Mouse (Mus musculus) limb, embryonic 14.5 days (tissue): ENCODE data around the gene Grm1. TPM values are rescaled to one million over a fixed set of nuclear protein-coding genes. Genes with fewer than 3 reads are reported as not detected.

Experiments used
- ATAC-seq: fragments of 200-750 bp; cut with Nextera tagmentation; 2 replicates; pipeline ENCODE4 v1.8.0; 2017; ENCODE audit warnings: low read depth, moderate number of reproducible peaks, moderate TSS enrichment; ENCODE audit not compliant: low FRiP score
- DNase-seq: peaks from one replicate; pipeline ENCODE4 v3.0.0-alpha.2; 2015; ENCODE audit warnings: low spot score
- H3K27ac ChIP-seq: fragments of 300-500 bp; sonication (generic); replicated peaks from 2 replicates; pipeline ENCODE4 v1.5.1; 2014; ENCODE audit warnings: low read depth, mild to moderate bottlenecking, low read length, moderate library complexity, mixed read lengths
- H3K27me3 ChIP-seq: fragments of 300-500 bp; sonication (generic); 2 replicates; pipeline ENCODE4 v1.6.1; 2014; ENCODE audit warnings: low read length, mixed read lengths; ENCODE audit not compliant: control insufficient read depth, insufficient read depth
- H3K36me3 ChIP-seq: fragments of 300-500 bp; sonication (generic); 2 replicates; pipeline ENCODE4 v1.6.1; 2014; ENCODE audit warnings: mild to moderate bottlenecking, low read length, moderate library complexity, mixed read lengths; ENCODE audit not compliant: control insufficient read depth, insufficient read depth
- H3K4me1 ChIP-seq: fragments of 300-500 bp; sonication (generic); 2 replicates; pipeline ENCODE4 v1.6.1; 2014; ENCODE audit warnings: antibody characterized with exemption, low read length, mixed read lengths; ENCODE audit not compliant: control insufficient read depth, insufficient read depth
- H3K4me2 ChIP-seq: fragments of 300-500 bp; sonication (generic); replicated peaks from 2 replicates; pipeline ENCODE4 v1.6.1; 2014; ENCODE audit warnings: low read depth, mild to moderate bottlenecking, low read length, moderate library complexity; ENCODE audit not compliant: severe bottlenecking
- H3K4me3 ChIP-seq: fragments of 300-500 bp; sonication (generic); replicated peaks from 2 replicates; pipeline ENCODE4 v1.5.1; 2014; ENCODE audit warnings: low read length
- H3K9ac ChIP-seq: fragments of 300-500 bp; sonication (generic); 2 replicates; pipeline ENCODE4 v1.6.1; 2014; ENCODE audit warnings: mild to moderate bottlenecking, low read depth, low read length, moderate library complexity; ENCODE audit not compliant: severe bottlenecking
- H3K9me3 ChIP-seq: fragments of 300-500 bp; sonication (generic); 2 replicates; pipeline ENCODE4 v1.6.1; 2016; ENCODE audit warnings: low read length; ENCODE audit not compliant: control insufficient read depth
- POLR2A ChIP-seq: fragments of 200-500 bp; IDR thresholded peaks from 2 replicates; pipeline ENCODE4 v1.8.0; 2012; ENCODE audit warnings: inconsistent platforms, mild to moderate bottlenecking, moderate library complexity, borderline replicate concordance; ENCODE audit not compliant: insufficient read depth, insufficient read length; ENCODE audit errors: extremely low read depth
- WGBS: fragments of 180-500 bp; shearing (Covaris S2); extraction: QIAGEN DNeasy Blood & Tissue Kit; methylation state at CpG from one replicate; pipeline ENCODE4 v1.1.7; 2014; 5-methylcytosine and 5-hydroxymethylcytosine counted together
- polyA plus RNA-seq, 2 experiments: library from polyadenylated mRNA; depleted of rRNA in 1 of 2; stranded (reverse) in 1 of 2; unstranded in 1 of 2; fragments of >200 nt; fragmentation: Nextera tagmentation in 1 of 2; extraction: Ambion mirVana in 1 of 2; gene quantifications; 2 replicates each; pipeline versions ENCODE4 v1.2.1 to v1.2.3; 2012 to 2014

Gene Grm1
- polyA plus RNA-seq, 2 experiments = 0.08 to 0.19 TPM

- H3K4me3 ChIP-seq = no peak overlapping the region
- no peak for ATAC-seq
- TF ChIP-seq POLR2A = no peak
- H3K9me3 ChIP-seq = no peaks in the 10 kb centered on the region
- no peaks in the 10 kb centered on the region for H3K36me3 ChIP-seq
- DNase-seq = peak; percentile 21
- no peaks in the 10 kb centered on the region for H3K27me3 ChIP-seq
- H3K9ac ChIP-seq = no peak overlapping the region
- no peaks in the 10 kb centered on the region for H3K4me1 ChIP-seq
- H3K4me2 ChIP-seq = no peak overlapping the region
- 97% methylated on average over 1 of the region's 1 CpGs for WGBS
- H3K27ac ChIP-seq = no peak overlapping the region
Observed at GRCm38 (mm10) chr10:10795321-10795720, 286.8 kb downstream of the Grm1 start.

DNA sequence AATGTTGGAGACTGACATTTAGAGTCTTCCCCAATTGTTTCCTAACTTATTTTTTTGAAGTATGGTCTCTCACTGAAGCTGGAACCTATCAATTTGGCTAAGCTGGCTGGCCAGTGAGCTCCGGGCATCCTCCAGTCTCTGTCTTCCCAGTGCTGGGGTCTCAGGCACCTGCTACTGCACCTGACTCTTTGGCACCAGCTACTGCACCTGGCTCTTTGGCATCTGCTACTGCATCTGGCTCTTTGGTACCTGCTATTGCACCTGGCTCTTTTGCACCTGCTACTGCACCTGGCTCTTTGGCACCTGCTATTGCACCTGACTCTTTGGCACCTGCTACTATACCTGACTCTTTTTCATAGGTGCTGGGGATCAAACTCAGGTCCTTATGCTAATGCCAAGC lies 291.7 kb downstream of the Grm1 start:
- H3K36me3 ChIP-seq = no peaks in the 10 kb centered on the region
- no peak for TF ChIP-seq POLR2A

GRCm38 (mm10) chr10:10789967-10790366 lies 292.2 kb downstream of the Grm1 start:
- H3K4me2 ChIP-seq = no peak overlapping the region

More for the DNA sequence above, 291.7 kb downstream of the Grm1 start:
- Histone ChIP-seq H3K4me2 (no peak overlapping the region), H3K27ac (no peak overlapping the region), H3K27me3 (no peaks in the 10 kb centered on the region), H3K4me3 (no peak overlapping the region), H3K4me1 (no peaks in the 10 kb centered on the region), H3K9ac (no peak overlapping the region), H3K9me3 (no peaks in the 10 kb centered on the region)
- DNase-seq = no peak
- WGBS = 81% methylated on average over 1 of the region's 1 CpGs
- no peak for ATAC-seq

GRCm38 (mm10) chr10:10787906-10788416 lies 294.2 kb downstream of the Grm1 start:
- 63% methylated on average over 6 of the region's 6 CpGs for WGBS
- Histone ChIP-seq H3K27ac (no peak overlapping the region), H3K27me3 (no peaks in the 10 kb centered on the region), H3K4me1 (peaks cover 7% of the 10 kb centered on the region), H3K4me2 (no peak overlapping the region), H3K9ac (no peak overlapping the region), H3K4me3 (no peak overlapping the region), H3K9me3 (no peaks in the 10 kb centered on the region), H3K36me3 (no peaks in the 10 kb centered on the region)
- DNase-seq = peak; percentile 28
- no peak for TF ChIP-seq POLR2A
- peak; percentile 72 for ATAC-seq

More at GRCm38 (mm10) chr10:10789967-10790366, 292.2 kb downstream of the Grm1 start:
- WGBS = 80% methylated on average over 4 of the region's 4 CpGs
- Histone ChIP-seq H3K9ac (no peak overlapping the region), H3K4me3 (no peak overlapping the region), H3K27ac (no peak overlapping the region), H3K4me1 (peaks cover 2% of the 10 kb centered on the region), H3K9me3 (no peaks in the 10 kb centered on the region), H3K27me3 (no peaks in the 10 kb centered on the region), H3K36me3 (no peaks in the 10 kb centered on the region)
- TF ChIP-seq POLR2A = no peak
- DNase-seq = no peak
- ATAC-seq = no peak

- Histone ChIP-seq H3K9ac (no peak overlapping the region), H3K4me1 (peaks cover 7% of the 10 kb centered on the region), H3K27ac (no peak overlapping the region), H3K4me3 (no peak overlapping the region), H3K27me3 (no peaks in the 10 kb centered on the region), H3K4me2 (no peak overlapping the region), H3K9me3 (no peaks in the 10 kb centered on the region), H3K36me3 (no peaks in the 10 kb centered on the region)
- TF ChIP-seq POLR2A = no peak
- DNase-seq = no peak
- ATAC-seq = peak; percentile 63
- WGBS = 37% methylated on average over 3 of the region's 3 CpGs
Observed at GRCm38 (mm10) chr10:10785122-10785521, 297.0 kb downstream of the Grm1 start.

DNA sequence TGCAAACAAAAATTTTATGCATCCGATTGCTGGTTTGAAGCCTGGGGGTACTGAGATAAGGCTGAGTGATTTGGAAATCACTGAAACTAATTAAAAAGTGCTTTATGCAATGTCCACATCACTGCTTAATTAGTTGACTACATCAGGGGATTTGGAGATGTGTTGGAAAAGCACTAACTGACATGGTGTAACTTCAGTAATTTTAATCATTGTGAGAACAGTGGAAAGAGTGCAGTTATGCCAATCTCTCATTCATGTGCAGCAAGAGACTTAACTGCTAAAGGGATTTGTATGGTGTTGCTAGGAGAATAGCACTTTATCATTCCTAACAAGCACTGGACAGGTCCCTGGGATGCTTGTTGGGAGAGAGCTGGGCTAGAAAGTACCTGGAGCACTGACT lies 307.3 kb downstream of the Grm1 start:
- Histone ChIP-seq H3K27ac (no peak overlapping the region), H3K9ac (no peak overlapping the region), H3K4me3 (no peak overlapping the region), H3K27me3 (no peaks in the 10 kb centered on the region), H3K4me1 (no peaks in the 10 kb centered on the region), H3K36me3 (no peaks in the 10 kb centered on the region), H3K4me2 (no peak overlapping the region), H3K9me3 (no peaks in the 10 kb centered on the region)
- TF ChIP-seq POLR2A = no peak
- 80% methylated on average over 1 of the region's 1 CpGs for WGBS
- no peak for ATAC-seq
- no peak for DNase-seq
